Comparison of ENCODE assay signal across 22 mouse cellular contexts in the genomic region with DNA sequence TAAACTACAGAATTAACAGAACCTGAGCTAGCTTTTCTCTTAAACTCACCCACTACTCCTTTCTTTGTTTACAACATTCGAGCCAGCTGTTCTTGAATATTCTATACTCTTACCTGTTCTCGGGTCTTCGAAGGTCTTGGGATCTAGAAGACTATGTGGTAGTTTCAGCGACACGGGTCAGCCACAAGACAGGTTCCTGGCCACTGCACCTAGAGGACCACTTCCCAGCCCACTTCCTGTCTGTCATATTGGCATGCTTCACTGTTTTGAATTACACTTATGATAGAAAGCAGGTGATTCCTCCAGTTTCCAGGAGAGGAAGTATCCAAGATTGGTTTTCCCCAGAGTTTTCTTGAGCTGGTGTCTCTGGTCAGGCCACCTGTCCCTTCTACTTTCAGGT. TPM values are rescaled to one million over a fixed set of nuclear protein-coding genes. Genes with fewer than 3 reads are reported as not detected.
DNase-seq lines count a peak whose midpoint lies in the region; ATAC-seq lines count a peak whose summit lies in the region.
"Had no signal": no experiment of that assay in that cellular context is flagged by ENCODE, and none has a peak within 500 bp of the region (broad histone marks: within the 10 kb centered on the region; RNA-seq: fewer than 3 reads in every experiment).

No protein-coding gene starts in this region.

- DNase-seq in thymus, postnatal 0 days (ENCODE audit: low spot score) = peak; percentile 29
- no peak for DNase-seq in thymus, postnatal 36 days
- DNase-seq in naive thymus-derived CD4-positive, alpha-beta T cell, adult 2 months (ENCODE audit: low read depth) = peak; percentile 51
- no peak for DNase-seq in lung, adult 18-20 months
- DNase-seq in lung, postnatal 10 days = no peak
- no peak for DNase-seq in urinary bladder, adult 18-20 months (ENCODE audit: low spot score in 2 of 2)
- DNase-seq: adrenal gland, adult 8-10 months; adrenal gland, postnatal 25 days; cerebellum, adult 18-20 months; cerebellum, adult 9-10 months; cerebellum, postnatal 14 days; gastrocnemius, postnatal 14 days; heart, adult 11 months had no signal

- ATAC-seq in CD4-positive, CD25-positive, alpha-beta regulatory T cell, adult 4 months = peak; percentile 72
- ATAC-seq: activated CD4-positive, CD25-positive, alpha-beta regulatory T cell, adult 4 months; forebrain, embryonic 13.5 days; forebrain, embryonic 16.5 days had no signal

RNA-seq across cellular contexts. Expression of gene Ankrd22, which starts 3.2 kb away (rescaled TPM):
- 4.0 and 4.7 TPM in 2 replicates for polyA plus RNA-seq in thymus, postnatal 0 days (2015; fragmentation: Nextera tagmentation; extraction: Ambion mirVana)
- polyA plus RNA-seq in CD4-positive, CD25-positive, alpha-beta regulatory T cell, adult 4 months (2017; shearing (Covaris generic)) = not detected
- polyA plus RNA-seq: activated CD4-positive, CD25-positive, alpha-beta regulatory T cell, adult 4 months; forebrain, embryonic 13.5 days; forebrain, embryonic 16.5 days; heart, embryonic 11.5 days; heart, embryonic 14.5 days; heart, postnatal 0 days; hindbrain, embryonic 12.5 days; hindbrain, embryonic 15.5 days had no signal

RNA-seq across cellular contexts. Expression of gene Stambpl1, which starts 29.3 kb away (rescaled TPM):
- 48.2 and 54.7 TPM in 2 replicates for polyA plus RNA-seq in thymus, postnatal 0 days (2015; fragmentation: Nextera tagmentation; extraction: Ambion mirVana)
- 100 to 1,000 TPM in 1 of 2 experiments, 10 to 100 TPM in 1; 87.6 to 100 TPM for polyA plus RNA-seq in CD4-positive, CD25-positive, alpha-beta regulatory T cell, adult 4 months (2017; shearing (Covaris generic))

Comparison
In these comparisons a context has a peak if more than half of its experiments do, and no peak if none do; other contexts are left out.
1. DNase-seq: peak in thymus, postnatal 0 days (single experiment) and naive thymus-derived CD4-positive, alpha-beta T cell, adult 2 months (single experiment); none in thymus, postnatal 36 days (0 of 2), lung, adult 18-20 months (0 of 2), lung, postnatal 10 days (single experiment) and urinary bladder, adult 18-20 months (0 of 2).